Mouse (Mus musculus): ENCODE results near the gene Dnaja2. TPM values are rescaled to one million over a fixed set of nuclear protein-coding genes. Genes with fewer than 3 reads are reported as not detected.

Gene Dnaja2
- total and polyA plus RNA-seq, 3 experiments, result 30.2 to 278 (median 250) TPM

GRCm38 (mm10) chr8:85563336-85563735 is 8.2 kb upstream of the Dnaja2 start:
- Histone ChIP-seq H3K27ac (no peak overlapping the region), H3K9ac (ENCODE audit: low read depth, low read length) (no peak overlapping the region), H3K27me3 (ENCODE audit: control insufficient read depth, insufficient read depth, low read length) (no peaks in the 10 kb centered on the region), H3K79me2 (replicated peaks; ENCODE audit: control insufficient read depth, insufficient read depth, low read length) (no peaks in the 10 kb centered on the region), H3K36me3 (ENCODE audit: control insufficient read depth, insufficient read depth, low read length) (peaks cover 4% of the 10 kb centered on the region), H3K4me1 (ENCODE audit: control insufficient read depth, insufficient read depth, low read length) (no peaks in the 10 kb centered on the region), H3K4me3 (no peak overlapping the region)
- TF ChIP-seq EP300 (IDR thresholded peaks at IDR 0.05; ENCODE audit: insufficient read depth, low read depth, low read length), result no peak
- intact Hi-C loops (cut with DNase I), result no loop called here
- no peak for DNase-seq
- 97% methylated on average over 8 of the region's 8 CpGs for WGBS

DNA sequence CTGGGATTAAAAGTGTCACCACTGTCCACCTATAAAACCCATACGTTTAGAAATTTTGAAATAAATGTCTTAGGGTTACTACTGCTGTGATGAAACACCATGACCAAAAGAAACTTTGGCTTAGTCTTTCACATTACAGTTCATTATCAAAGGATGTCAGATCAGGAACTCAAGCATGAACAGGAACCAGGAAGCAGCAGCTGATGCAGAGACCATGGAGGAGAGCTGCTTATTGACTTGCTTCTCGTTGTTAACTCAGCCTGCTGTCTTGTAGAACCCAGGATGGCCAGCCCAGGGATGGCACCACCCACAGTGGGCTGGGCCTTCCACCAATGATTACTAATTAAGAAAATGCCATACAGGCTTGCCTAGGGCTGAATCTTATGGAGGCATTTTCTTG is 4.8 kb upstream of the Dnaja2 start:
- peaks cover 16% of the 10 kb centered on the region for H3K36me3 ChIP-seq (ENCODE audit: control insufficient read depth, insufficient read depth, low read length)
- H3K4me3 ChIP-seq, result no peak overlapping the region
- no peaks in the 10 kb centered on the region for H3K27me3 ChIP-seq (ENCODE audit: control insufficient read depth, insufficient read depth, low read length)
- no peak overlapping the region for H3K9ac ChIP-seq (ENCODE audit: low read depth, low read length)
- H3K79me2 ChIP-seq (replicated peaks; ENCODE audit: control insufficient read depth, insufficient read depth, low read length), result no peaks in the 10 kb centered on the region
- H3K4me1 ChIP-seq (ENCODE audit: control insufficient read depth, insufficient read depth, low read length), result peaks cover 4% of the 10 kb centered on the region
- H3K27ac ChIP-seq, result no peak overlapping the region
- intact Hi-C loops (cut with DNase I), result loop anchor here (5.0 to 10.0 kb wide), 2 partner anchors 32 to 485 kb away; partner anchors contain the start of gene Dhps
- no peak for TF ChIP-seq POLR2A (IDR thresholded peaks at IDR 0.05; ENCODE audit: insufficient read depth, low read depth, low read length)
- no peak for TF ChIP-seq CTCF (IDR thresholded peaks at IDR 0.05)
- no peak for TF ChIP-seq EP300 (IDR thresholded peaks at IDR 0.05; ENCODE audit: insufficient read depth, low read depth, low read length)
- no peak for DNase-seq
- 51% methylated on average over 2 of the region's 2 CpGs for WGBS

GRCm38 (mm10) chr8:85559201-85559600 is 4.1 kb upstream of the Dnaja2 start:
- no peak overlapping the region for H3K27ac ChIP-seq
- WGBS, result 94% methylated on average over 1 of the region's 1 CpGs
- no peaks in the 10 kb centered on the region for H3K27me3 ChIP-seq (ENCODE audit: control insufficient read depth, insufficient read depth, low read length)
- peaks cover 16% of the 10 kb centered on the region for H3K36me3 ChIP-seq (ENCODE audit: control insufficient read depth, insufficient read depth, low read length)
- no peak overlapping the region for H3K4me3 ChIP-seq
- peaks cover 4% of the 10 kb centered on the region for H3K4me1 ChIP-seq (ENCODE audit: control insufficient read depth, insufficient read depth, low read length)
- H3K9ac ChIP-seq (ENCODE audit: low read depth, low read length), result no peak overlapping the region
- DNase-seq, result no peak
- TF ChIP-seq POLR2A (IDR thresholded peaks at IDR 0.05; ENCODE audit: insufficient read depth, low read depth, low read length) (no peak), EP300 (IDR thresholded peaks at IDR 0.05; ENCODE audit: insufficient read depth, low read depth, low read length) (no peak), CTCF (IDR thresholded peaks at IDR 0.05) (no peak)
- H3K79me2 ChIP-seq (replicated peaks; ENCODE audit: control insufficient read depth, insufficient read depth, low read length), result no peaks in the 10 kb centered on the region
- intact Hi-C loops (cut with DNase I), result loop anchor here (5.0 to 10.0 kb wide), 2 partner anchors 33 to 484 kb away; partner anchors contain the start of gene Dhps

GRCm38 (mm10) chr8:85557601-85557986 is 2.5 kb upstream of the Dnaja2 start:
- H3K27me3 ChIP-seq (ENCODE audit: control insufficient read depth, insufficient read depth, low read length), result no peaks in the 10 kb centered on the region
- no peak for TF ChIP-seq CTCF (IDR thresholded peaks at IDR 0.05)
- TF ChIP-seq POLR2A (IDR thresholded peaks at IDR 0.05; ENCODE audit: insufficient read depth, low read depth, low read length), result no peak
- no peak for TF ChIP-seq EP300 (IDR thresholded peaks at IDR 0.05; ENCODE audit: insufficient read depth, low read depth, low read length)
- H3K36me3 ChIP-seq (ENCODE audit: control insufficient read depth, insufficient read depth, low read length), result peaks cover 26% of the 10 kb centered on the region
- DNase-seq, result peak in 1 of 2 experiments; percentile 16
- H3K4me3 ChIP-seq, result no peak overlapping the region
- peaks cover 6% of the 10 kb centered on the region for H3K4me1 ChIP-seq (ENCODE audit: control insufficient read depth, insufficient read depth, low read length)
- intact Hi-C loops (cut with DNase I), result loop anchor here (5.0 to 10.0 kb wide), 2 partner anchors 35 to 483 kb away; partner anchors contain the start of gene Dhps
- 11% methylated on average over 3 of the region's 3 CpGs for WGBS
- no peak overlapping the region for H3K9ac ChIP-seq (ENCODE audit: low read depth, low read length)
- H3K27ac ChIP-seq, result peak overlapping the region; percentile 96
- no peaks in the 10 kb centered on the region for H3K79me2 ChIP-seq (replicated peaks; ENCODE audit: control insufficient read depth, insufficient read depth, low read length)

- Histone ChIP-seq H3K4me1 (ENCODE audit: control insufficient read depth, insufficient read depth, low read length) (peaks cover 6% of the 10 kb centered on the region), H3K9ac (ENCODE audit: low read depth, low read length) (no peak overlapping the region), H3K36me3 (ENCODE audit: control insufficient read depth, insufficient read depth, low read length) (peaks cover 31% of the 10 kb centered on the region), H3K79me2 (replicated peaks; ENCODE audit: control insufficient read depth, insufficient read depth, low read length) (no peaks in the 10 kb centered on the region), H3K27me3 (ENCODE audit: control insufficient read depth, insufficient read depth, low read length) (no peaks in the 10 kb centered on the region), H3K4me3 (no peak overlapping the region), H3K27ac (peak overlapping the region; percentile 96)
- TF ChIP-seq EP300 (IDR thresholded peaks at IDR 0.05; ENCODE audit: insufficient read depth, low read depth, low read length) (no peak), POLR2A (IDR thresholded peaks at IDR 0.05; ENCODE audit: insufficient read depth, low read depth, low read length) (no peak)
- intact Hi-C loops (cut with DNase I), result loop anchor here (5.0 to 10.0 kb wide), 2 partner anchors 35 to 482 kb away; partner anchors contain the start of gene Dhps
- DNase-seq, result no peak
- 62% methylated on average over 2 of the region's 2 CpGs for WGBS
These were observed 1.9 kb upstream of the Dnaja2 start for GRCm38 (mm10) chr8:85556986-85557600.

GRCm38 (mm10) chr8:85554391-85555180 is 558 bp downstream of the Dnaja2 start:
- intact Hi-C loops (cut with DNase I), result loop anchor here (5.0 to 10.0 kb wide), 2 partner anchors 38 to 480 kb away; partner anchors contain the start of gene Dhps
- DNase-seq, result peak in 1 of 2 experiments; percentile 17

More at GRCm38 (mm10) chr8:85554391-85555180, 558 bp downstream of the Dnaja2 start:
- peaks cover 6% of the 10 kb centered on the region for H3K4me1 ChIP-seq (ENCODE audit: control insufficient read depth, insufficient read depth, low read length)
- H3K9ac ChIP-seq (ENCODE audit: low read depth, low read length), result peak overlapping the region; percentile 100
- no peaks in the 10 kb centered on the region for H3K27me3 ChIP-seq (ENCODE audit: control insufficient read depth, insufficient read depth, low read length)
- TF ChIP-seq POLR2A (IDR thresholded peaks at IDR 0.05; ENCODE audit: insufficient read depth, low read depth, low read length) (no peak), EP300 (IDR thresholded peaks at IDR 0.05; ENCODE audit: insufficient read depth, low read depth, low read length) (no peak), CTCF (IDR thresholded peaks at IDR 0.05) (no peak)
- H3K79me2 ChIP-seq (replicated peaks; ENCODE audit: control insufficient read depth, insufficient read depth, low read length), result 0 out of 2 replicates have a peak, but pooled peaks cover 2% of the 10 kb centered on the region
- peaks cover 49% of the 10 kb centered on the region for H3K36me3 ChIP-seq (ENCODE audit: control insufficient read depth, insufficient read depth, low read length)
- H3K27ac ChIP-seq, result peak overlapping the region; percentile 96
- H3K4me3 ChIP-seq, result peak overlapping the region; percentile 77
- WGBS, result under 1% methylated on average over 43 of the region's 66 CpGs
